Mouse (Mus musculus): ENCODE results near the gene Hyal3. TPM values are rescaled to one million over a fixed set of nuclear protein-coding genes. Genes with fewer than 3 reads are reported as not detected.
A peak's percentile ranks its signal among the peaks of the same experiment; 100 is the strongest.
"Not testable (repeated sequence)": the region's sequence is repeated elsewhere in the genome, so short reads cannot be mapped to it uniquely, and the experiment has no call there.

Hyal3 gene
- polyA plus RNA-seq, 2 experiments: 1.2 to 1.4 TPM

DNA sequence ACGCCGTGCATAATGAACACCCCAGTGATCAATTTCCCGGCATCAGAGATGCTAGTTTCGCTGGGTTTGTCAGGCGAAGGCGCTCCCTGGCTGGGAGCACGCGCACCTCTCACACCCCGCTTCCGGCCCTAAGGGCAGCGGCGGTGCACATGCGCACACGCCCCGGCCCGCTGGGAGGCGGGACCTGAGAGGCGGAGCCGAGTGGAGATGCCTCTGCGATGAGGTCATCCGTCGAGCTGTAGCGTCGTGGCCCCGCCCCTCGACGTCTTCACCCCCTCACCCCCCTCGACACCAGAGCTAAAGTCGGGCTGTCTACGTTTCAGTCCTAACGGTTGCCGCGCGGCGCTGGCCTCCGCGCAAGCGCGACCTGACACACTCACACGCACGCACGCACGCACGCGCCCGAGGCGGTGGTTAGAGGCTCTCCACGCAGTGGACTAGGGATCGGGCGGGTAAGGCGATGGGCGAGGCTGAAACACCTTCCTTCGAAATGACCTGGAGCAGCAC, 26.2 kb upstream of the Hyal3 start:
- peaks cover 44% of the 10 kb centered on the region for H3K4me1 ChIP-seq (ENCODE audit: control insufficient read depth, insufficient read depth, low read length)

GRCm38 (mm10) chr9:107555031-107555457, 25.6 kb upstream of the Hyal3 start:
- Histone ChIP-seq H3K9me3 (ENCODE audit: control insufficient read depth, low read length) (no peaks in the 10 kb centered on the region), H3K9ac (ENCODE audit: low read depth, low read length, severe bottlenecking) (peak overlapping the region; percentile 80), H3K36me3 (ENCODE audit: control insufficient read depth, insufficient read depth, low read length) (peaks cover 42% of the 10 kb centered on the region), H3K4me1 (ENCODE audit: control insufficient read depth, insufficient read depth, low read length) (peaks cover 44% of the 10 kb centered on the region), H3K27ac (replicated peaks; ENCODE audit: low read depth, low read length) (peak overlapping the region; percentile 91), H3K4me2 (replicated peaks; ENCODE audit: low read depth, low read length, severe bottlenecking) (peak overlapping the region; percentile 98), H3K4me3 (replicated peaks; ENCODE audit: low read length) (peak overlapping the region; percentile 85), H3K27me3 (ENCODE audit: control insufficient read depth, insufficient read depth, low read length) (no peaks in the 10 kb centered on the region)
- 0 out of 2 replicates have a peak, but pooled peaks have one; percentile 12 for TF ChIP-seq POLR2A (IDR thresholded peaks at IDR 0.05; ENCODE audit: borderline replicate concordance, extremely low read depth, insufficient read depth, insufficient read length)
- 0% methylated on average over 23 of the region's 23 CpGs for WGBS
- DNase-seq (ENCODE audit: low spot score) (peak; percentile 55), ATAC-seq (ENCODE audit: low FRiP score, low read depth) (no peak)

More for the DNA sequence above, 26.2 kb upstream of the Hyal3 start:
- peak overlapping the region; percentile 80 for H3K9ac ChIP-seq (ENCODE audit: low read depth, low read length, severe bottlenecking)
- ATAC-seq (ENCODE audit: low FRiP score, low read depth): peak; percentile 91
- peaks cover 35% of the 10 kb centered on the region for H3K36me3 ChIP-seq (ENCODE audit: control insufficient read depth, insufficient read depth, low read length)
- H3K9me3 ChIP-seq (ENCODE audit: control insufficient read depth, low read length): no peaks in the 10 kb centered on the region
- DNase-seq (ENCODE audit: low spot score): peak; percentile 98
- H3K27me3 ChIP-seq (ENCODE audit: control insufficient read depth, insufficient read depth, low read length): no peaks in the 10 kb centered on the region
- H3K4me2 ChIP-seq (replicated peaks; ENCODE audit: low read depth, low read length, severe bottlenecking): peak overlapping the region; percentile 98
- peak overlapping the region; percentile 91 for H3K27ac ChIP-seq (replicated peaks; ENCODE audit: low read depth, low read length)
- peak; percentile 64; the same call in 1 of the 2 replicates for TF ChIP-seq POLR2A (IDR thresholded peaks at IDR 0.05; ENCODE audit: borderline replicate concordance, extremely low read depth, insufficient read depth, insufficient read length)
- H3K4me3 ChIP-seq (replicated peaks; ENCODE audit: low read length): peak overlapping the region; percentile 85
- WGBS: 0% methylated on average over 36 of the region's 53 CpGs

DNA sequence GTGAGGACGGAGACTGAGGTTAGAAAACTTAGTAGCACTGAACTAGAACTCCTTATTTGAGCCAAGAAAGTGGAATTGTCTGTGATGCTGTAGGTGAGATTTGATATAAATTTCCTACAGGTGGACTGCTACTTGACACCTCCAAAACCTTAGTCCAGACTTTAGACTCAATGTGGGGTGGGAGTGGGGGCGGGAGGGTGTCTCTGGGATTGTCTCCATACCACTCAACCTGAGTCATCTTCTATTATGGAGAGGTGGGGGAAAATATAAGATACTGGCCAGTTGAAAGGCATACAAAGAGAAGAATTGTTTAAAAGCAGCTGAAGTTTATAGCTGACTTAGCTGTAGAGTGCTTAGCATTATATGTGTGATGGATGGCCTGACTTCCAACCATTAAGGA, 24.9 kb upstream of the Hyal3 start:
- DNase-seq (ENCODE audit: low spot score): no peak
- Histone ChIP-seq H3K4me3 (replicated peaks; ENCODE audit: low read length) (peak overlapping the region; percentile 85), H3K27ac (replicated peaks; ENCODE audit: low read depth, low read length) (no peak overlapping the region), H3K27me3 (ENCODE audit: control insufficient read depth, insufficient read depth, low read length) (no peaks in the 10 kb centered on the region), H3K4me2 (replicated peaks; ENCODE audit: low read depth, low read length, severe bottlenecking) (peak overlapping the region; percentile 98), H3K9me3 (ENCODE audit: control insufficient read depth, low read length) (no peaks in the 10 kb centered on the region), H3K9ac (ENCODE audit: low read depth, low read length, severe bottlenecking) (peak overlapping the region; percentile 80), H3K4me1 (ENCODE audit: control insufficient read depth, insufficient read depth, low read length) (peaks cover 42% of the 10 kb centered on the region), H3K36me3 (ENCODE audit: control insufficient read depth, insufficient read depth, low read length) (peaks cover 48% of the 10 kb centered on the region)
- ATAC-seq (ENCODE audit: low FRiP score, low read depth): no peak
- 28% methylated on average over 2 of the region's 2 CpGs for WGBS
- no peak for TF ChIP-seq POLR2A (IDR thresholded peaks at IDR 0.05; ENCODE audit: borderline replicate concordance, extremely low read depth, insufficient read depth, insufficient read length)

- no peak overlapping the region for H3K27ac ChIP-seq (replicated peaks; ENCODE audit: low read depth, low read length)
- H3K36me3 ChIP-seq (ENCODE audit: control insufficient read depth, insufficient read depth, low read length): peaks cover 55% of the 10 kb centered on the region
- DNase-seq (ENCODE audit: low spot score) (no peak), ATAC-seq (ENCODE audit: low FRiP score, low read depth) (no peak)
- H3K4me3 ChIP-seq (replicated peaks; ENCODE audit: low read length): peak overlapping the region; percentile 85
- TF ChIP-seq POLR2A (IDR thresholded peaks at IDR 0.05; ENCODE audit: borderline replicate concordance, extremely low read depth, insufficient read depth, insufficient read length): no peak
- H3K4me2 ChIP-seq (replicated peaks; ENCODE audit: low read depth, low read length, severe bottlenecking): peak overlapping the region; percentile 98
- WGBS: 85% methylated on average over 3 of the region's 3 CpGs
- H3K9ac ChIP-seq (ENCODE audit: low read depth, low read length, severe bottlenecking): no peak overlapping the region
- H3K9me3 ChIP-seq (ENCODE audit: control insufficient read depth, low read length): no peaks in the 10 kb centered on the region
- H3K27me3 ChIP-seq (ENCODE audit: control insufficient read depth, insufficient read depth, low read length): no peaks in the 10 kb centered on the region
- peaks cover 36% of the 10 kb centered on the region for H3K4me1 ChIP-seq (ENCODE audit: control insufficient read depth, insufficient read depth, low read length)
These were observed 24.3 kb upstream of the Hyal3 start for GRCm38 (mm10) chr9:107556346-107556745.

- ATAC-seq (ENCODE audit: low FRiP score, low read depth) (peak; percentile 93), DNase-seq (ENCODE audit: low spot score) (peak; percentile 92)
- Histone ChIP-seq H3K27me3 (ENCODE audit: control insufficient read depth, insufficient read depth, low read length) (no peaks in the 10 kb centered on the region), H3K36me3 (ENCODE audit: control insufficient read depth, insufficient read depth, low read length) (peaks cover 52% of the 10 kb centered on the region), H3K4me3 (replicated peaks; ENCODE audit: low read length) (peak within 1 kb of the TSS; percentile 77), H3K9ac (ENCODE audit: low read depth, low read length, severe bottlenecking) (peak within 1 kb of the TSS; percentile 68), H3K4me1 (ENCODE audit: control insufficient read depth, insufficient read depth, low read length) (peaks cover 12% of the 10 kb centered on the region; the same call in 1 of the 2 replicates), H3K27ac (replicated peaks; ENCODE audit: low read depth, low read length) (0 out of 2 replicates have a peak within 1 kb of the TSS, but pooled peaks have one; percentile 13), H3K4me2 (replicated peaks; ENCODE audit: low read depth, low read length, severe bottlenecking) (peak within 1 kb of the TSS; percentile 74), H3K9me3 (ENCODE audit: control insufficient read depth, low read length) (no peaks in the 10 kb centered on the region)
- no peak for TF ChIP-seq POLR2A (IDR thresholded peaks at IDR 0.05; ENCODE audit: borderline replicate concordance, extremely low read depth, insufficient read depth, insufficient read length)
- WGBS: under 1% methylated on average over 45 of the region's 46 CpGs
These were observed 17.5 kb upstream of the Hyal3 start, which contains the start of gene Tusc2 for GRCm38 (mm10) chr9:107563029-107563581. Gene Tusc2 (plus strand): TSS chr9:107563255.

DNA sequence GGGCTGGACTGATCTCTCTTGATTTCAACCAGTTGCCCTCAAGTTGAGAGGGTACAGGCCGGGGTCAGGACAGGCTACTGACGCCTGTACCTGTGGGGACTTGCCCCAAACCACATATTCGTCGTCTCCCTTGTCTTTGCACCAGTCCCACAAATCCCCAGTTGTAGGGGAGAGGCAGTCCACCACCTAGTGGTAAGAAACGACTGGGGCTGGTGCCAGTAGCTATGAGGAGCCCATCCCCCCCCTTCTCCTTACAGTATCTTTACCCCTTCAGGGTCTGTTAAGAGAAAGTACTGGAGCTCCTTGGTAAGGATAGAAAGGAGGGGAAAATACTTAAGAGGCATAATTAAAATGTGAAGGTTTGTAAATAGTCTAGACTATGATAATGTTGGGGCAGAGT, 15.1 kb upstream of the Hyal3 start:
- not testable (repeated sequence) for H3K4me3 ChIP-seq (replicated peaks; ENCODE audit: low read length); H3K27me3 ChIP-seq (ENCODE audit: control insufficient read depth, insufficient read depth, low read length); ATAC-seq (ENCODE audit: low FRiP score, low read depth); DNase-seq (ENCODE audit: low spot score); H3K9ac ChIP-seq (ENCODE audit: low read depth, low read length, severe bottlenecking); H3K4me2 ChIP-seq (replicated peaks; ENCODE audit: low read depth, low read length, severe bottlenecking); H3K9me3 ChIP-seq (ENCODE audit: control insufficient read depth, low read length); H3K27ac ChIP-seq (replicated peaks; ENCODE audit: low read depth, low read length)
- H3K4me1 ChIP-seq (ENCODE audit: control insufficient read depth, insufficient read depth, low read length): peaks cover 22% of the 10 kb centered on the region
- WGBS: 51% methylated on average over 5 of the region's 5 CpGs
- peaks cover 27% of the 10 kb centered on the region for H3K36me3 ChIP-seq (ENCODE audit: control insufficient read depth, insufficient read depth, low read length)

Data from limb, embryonic 14.5 days (tissue).